Mouse (Mus musculus) layer of hippocampus, adult 11-12 months (tissue): ENCODE measurements around the gene 4930595M18Rik.

Experiments used
- DNase-seq: peaks from one replicate; pipeline ENCODE4 v3.0.0; 2022; ENCODE audit warnings: low spot score

4930595M18Rik gene

DNA sequence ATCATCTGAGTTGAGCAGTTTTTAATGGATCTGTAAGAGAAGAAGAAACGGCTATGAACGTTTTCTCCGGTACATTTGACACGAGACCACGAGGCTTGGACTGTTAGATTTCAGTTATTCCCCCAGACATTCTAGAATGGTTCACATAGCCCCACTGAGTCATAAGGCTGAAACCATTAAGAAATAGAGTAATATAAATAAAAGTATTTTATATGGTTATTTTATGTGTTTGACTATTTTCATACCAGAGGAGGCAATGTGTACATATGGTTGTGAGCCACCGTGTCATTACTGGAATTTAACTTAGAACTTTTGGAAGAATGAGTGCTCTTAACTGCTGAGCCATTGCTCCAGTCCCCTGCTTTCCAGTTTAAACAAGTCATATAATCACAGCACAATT is at the start of gene 4930595M18Rik:
Gene 4930595M18Rik (minus strand): TSS at position 101 of the 400 bp plus-strand sequence.
- no peak for DNase-seq

DNA sequence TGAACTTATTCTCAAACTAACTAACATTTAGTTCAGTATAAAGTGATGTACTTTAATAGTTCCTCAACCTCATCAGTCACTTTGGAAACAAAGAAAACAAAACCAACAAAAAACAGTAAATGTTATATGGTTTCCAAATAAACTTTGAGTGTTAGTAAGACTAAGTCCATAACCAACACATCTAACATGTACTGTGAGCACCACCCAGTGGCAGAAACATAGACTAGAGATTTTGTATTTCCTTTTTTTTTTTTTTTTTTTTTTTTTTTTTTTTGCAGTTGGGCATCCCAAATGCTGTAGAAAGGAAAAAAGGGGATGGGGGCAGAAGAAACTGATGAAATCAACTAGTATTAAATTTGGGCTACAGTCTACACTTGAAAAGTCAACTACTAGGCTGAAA is 14.6 kb upstream of the 4930595M18Rik start:
- DNase-seq = peak; percentile 6
